Mouse (Mus musculus): Measurements from ENCODE around the gene Bcl2l14. TPM values are rescaled to one million over a fixed set of nuclear protein-coding genes. Genes with fewer than 3 reads are reported as not detected.

Bcl2l14 gene
- polyA plus RNA-seq, 1 experiment: not detected

DNA sequence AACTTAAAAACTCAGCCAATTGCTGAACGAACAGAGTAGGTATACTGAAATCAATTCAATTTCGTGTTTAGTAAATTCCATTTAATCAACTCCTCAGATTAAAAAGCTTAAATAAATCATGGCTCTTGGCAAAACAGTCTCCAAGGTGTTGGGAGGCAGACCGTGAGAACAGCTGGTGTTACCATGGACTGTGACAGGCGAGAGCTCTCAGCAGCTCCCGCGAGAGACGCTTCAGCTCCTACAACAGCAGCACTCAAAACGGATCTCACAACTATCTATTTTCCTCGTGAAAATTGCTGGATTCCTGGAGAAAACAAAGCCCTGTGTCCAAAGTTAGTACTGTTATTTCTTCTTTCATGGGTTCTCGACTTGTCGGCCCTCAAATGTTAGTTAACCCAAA, 53.8 kb downstream of the Bcl2l14 start:
- Histone ChIP-seq H3K4me1 (ENCODE audit: control insufficient read depth, insufficient read depth, insufficient read length, low read length) (no peaks in the 10 kb centered on the region), H3K27ac (replicated peaks; ENCODE audit: low read depth, low read length) (no peak overlapping the region), H3K4me3 (ENCODE audit: insufficient read depth, low read depth, low read length) (no peak overlapping the region)

GRCm38 (mm10) chr6:134450661-134451119, 54.6 kb downstream of the Bcl2l14 start:
- Histone ChIP-seq H3K4me3 (ENCODE audit: insufficient read depth, low read depth, low read length) (no peak overlapping the region), H3K27ac (replicated peaks; ENCODE audit: low read depth, low read length) (no peak overlapping the region), H3K4me1 (ENCODE audit: control insufficient read depth, insufficient read depth, insufficient read length, low read length) (no peaks in the 10 kb centered on the region)

DNA sequence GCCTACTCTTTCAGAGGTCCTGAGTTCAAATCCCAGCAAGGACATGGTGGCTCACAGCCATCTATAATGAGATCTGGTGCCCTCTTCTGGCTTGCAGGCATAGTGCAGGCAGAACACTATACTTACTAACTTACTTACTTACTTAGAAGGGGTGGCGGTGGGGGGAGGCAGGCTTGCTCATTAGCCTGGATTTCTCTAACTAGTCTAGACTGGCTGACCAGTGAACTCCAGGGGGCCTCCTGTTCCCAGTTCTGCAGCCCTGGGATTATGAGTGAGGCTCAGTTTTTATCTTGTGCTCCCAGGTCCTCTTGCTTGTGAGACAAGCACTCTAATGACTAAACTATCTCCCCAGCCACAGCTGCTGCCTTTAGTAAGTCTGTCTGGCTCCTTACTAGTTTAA, 58.0 kb downstream of the Bcl2l14 start:
- no peak overlapping the region for H3K27ac ChIP-seq (replicated peaks; ENCODE audit: low read depth, low read length)

GRCm38 (mm10) chr6:134458376-134458775, 62.3 kb downstream of the Bcl2l14 start:
- Histone ChIP-seq H3K27ac (replicated peaks; ENCODE audit: low read depth, low read length) (no peak overlapping the region), H3K4me3 (ENCODE audit: insufficient read depth, low read depth, low read length) (no peak overlapping the region), H3K4me1 (ENCODE audit: control insufficient read depth, insufficient read depth, insufficient read length, low read length) (no peaks in the 10 kb centered on the region)

More for the DNA sequence above, 58.0 kb downstream of the Bcl2l14 start:
- Histone ChIP-seq H3K4me1 (ENCODE audit: control insufficient read depth, insufficient read depth, insufficient read length, low read length) (no peaks in the 10 kb centered on the region), H3K4me3 (ENCODE audit: insufficient read depth, low read depth, low read length) (no peak overlapping the region)

- Histone ChIP-seq H3K4me3 (ENCODE audit: insufficient read depth, low read depth, low read length) (no peak overlapping the region), H3K4me1 (ENCODE audit: control insufficient read depth, insufficient read depth, insufficient read length, low read length) (no peaks in the 10 kb centered on the region), H3K27ac (replicated peaks; ENCODE audit: low read depth, low read length) (no peak overlapping the region)
These were observed 65.1 kb downstream of the Bcl2l14 start for GRCm38 (mm10) chr6:134461175-134461574.

- Histone ChIP-seq H3K4me3 (ENCODE audit: insufficient read depth, low read depth, low read length) (no peak overlapping the region), H3K27ac (replicated peaks; ENCODE audit: low read depth, low read length) (no peak overlapping the region), H3K4me1 (ENCODE audit: control insufficient read depth, insufficient read depth, insufficient read length, low read length) (no peaks in the 10 kb centered on the region)
These were observed 70.6 kb downstream of the Bcl2l14 start for GRCm38 (mm10) chr6:134466671-134467229.

- H3K4me1 ChIP-seq (ENCODE audit: control insufficient read depth, insufficient read depth, insufficient read length, low read length): peaks cover 2% of the 10 kb centered on the region; the same call in 1 of the 2 replicates
- no peak overlapping the region for H3K4me3 ChIP-seq (ENCODE audit: insufficient read depth, low read depth, low read length)
These were observed 73.2 kb downstream of the Bcl2l14 start for GRCm38 (mm10) chr6:134469297-134469696.

GRCm38 (mm10) chr6:134470857-134471256, 74.7 kb downstream of the Bcl2l14 start:
- Histone ChIP-seq H3K4me3 (ENCODE audit: insufficient read depth, low read depth, low read length) (no peak overlapping the region), H3K4me1 (ENCODE audit: control insufficient read depth, insufficient read depth, insufficient read length, low read length) (peaks cover 2% of the 10 kb centered on the region; the same call in 1 of the 2 replicates), H3K27ac (replicated peaks; ENCODE audit: low read depth, low read length) (no peak overlapping the region)

More at GRCm38 (mm10) chr6:134469297-134469696, 73.2 kb downstream of the Bcl2l14 start:
- H3K27ac ChIP-seq (replicated peaks; ENCODE audit: low read depth, low read length): no peak overlapping the region

GRCm38 (mm10) chr6:134473143-134473561, 77.0 kb downstream of the Bcl2l14 start:
- Histone ChIP-seq H3K4me1 (ENCODE audit: control insufficient read depth, insufficient read depth, insufficient read length, low read length) (peaks cover 2% of the 10 kb centered on the region; the same call in 1 of the 2 replicates), H3K4me3 (ENCODE audit: insufficient read depth, low read depth, low read length) (no peak overlapping the region), H3K27ac (replicated peaks; ENCODE audit: low read depth, low read length) (no peak overlapping the region)

- Histone ChIP-seq H3K4me1 (ENCODE audit: control insufficient read depth, insufficient read depth, insufficient read length, low read length) (no peaks in the 10 kb centered on the region), H3K27ac (replicated peaks; ENCODE audit: low read depth, low read length) (no peak overlapping the region), H3K4me3 (ENCODE audit: insufficient read depth, low read depth, low read length) (no peak overlapping the region)
These were observed 83.4 kb downstream of the Bcl2l14 start for GRCm38 (mm10) chr6:134479481-134479880.

- Histone ChIP-seq H3K4me1 (ENCODE audit: control insufficient read depth, insufficient read depth, insufficient read length, low read length) (no peaks in the 10 kb centered on the region), H3K27ac (replicated peaks; ENCODE audit: low read depth, low read length) (no peak overlapping the region), H3K4me3 (ENCODE audit: insufficient read depth, low read depth, low read length) (no peak overlapping the region)
These were observed 90.2 kb downstream of the Bcl2l14 start for GRCm38 (mm10) chr6:134486318-134486717.

Other genes starting within 250 kb of the Bcl2l14 start
- 22.1 and 33.0 TPM in 2 replicates for gene Lrp6, start 170.6 kb downstream of the Bcl2l14 start, polyA plus RNA-seq (2012; ENCODE audit: insufficient read depth, insufficient read length, missing spikeins)
- gene Mansc1, start 236.2 kb downstream of the Bcl2l14 start, polyA plus RNA-seq (2012; ENCODE audit: insufficient read depth, insufficient read length, missing spikeins): 0.87 and 1.3 TPM in 2 replicates
- 7.3 and 15.2 TPM in 2 replicates for gene Borcs5, start 243.2 kb downstream of the Bcl2l14 start, polyA plus RNA-seq (2012; ENCODE audit: insufficient read depth, insufficient read length, missing spikeins)

All from brown adipose tissue, adult 24 weeks (tissue).